Mouse (Mus musculus): Measurements from ENCODE around the gene Rap1gap. TPM values are rescaled to one million over a fixed set of nuclear protein-coding genes. Genes with fewer than 3 reads are reported as not detected.

Gene Rap1gap
- polyA plus RNA-seq, 1 experiment from 2014 or later: 22.7 TPM

- Histone ChIP-seq H3K4me3 (replicated peaks) (no peak overlapping the region), H3K4me2 (replicated peaks) (no peak overlapping the region), H3K27ac (no peak overlapping the region), H3K27me3 (replicated peaks) (no peaks in the 10 kb centered on the region), H3K36me3 (no peaks in the 10 kb centered on the region), H3K4me1 (replicated peaks) (no peaks in the 10 kb centered on the region), H3K9me3 (no peaks in the 10 kb centered on the region), H3K9ac (no peak overlapping the region)
- 68% methylated on average over 13 of the region's 13 CpGs for WGBS
- ATAC-seq: no peak
Measured at GRCm38 (mm10) chr4:137744433-137744918, 80.0 kb downstream of the Rap1gap start.

DNA sequence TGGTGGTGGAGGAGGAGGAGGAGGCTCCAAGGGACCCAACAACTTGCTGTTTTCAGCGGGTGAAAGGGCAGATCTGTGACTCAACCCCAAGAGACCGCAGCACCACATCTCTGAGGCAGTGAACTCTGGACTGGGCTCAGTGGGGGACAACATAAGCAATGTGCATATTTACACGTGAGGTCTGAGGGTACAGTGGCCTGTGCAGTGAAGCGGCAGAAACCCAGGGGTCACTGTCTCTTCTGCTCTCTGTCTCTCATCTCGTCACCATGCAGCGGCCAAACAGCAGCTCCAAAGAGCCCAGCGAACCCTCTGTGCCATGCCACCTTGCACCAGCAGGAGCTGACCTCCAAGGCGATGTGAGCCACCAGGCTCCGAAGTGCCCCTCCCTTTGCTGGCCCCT is 82.6 kb downstream of the Rap1gap start:
- 82% methylated on average over 9 of the region's 9 CpGs for WGBS
- no peak overlapping the region for H3K4me3 ChIP-seq (replicated peaks)
- H3K27ac ChIP-seq: no peak overlapping the region
- H3K36me3 ChIP-seq: no peaks in the 10 kb centered on the region
- no peak overlapping the region for H3K4me2 ChIP-seq (replicated peaks)
- no peak for ATAC-seq
- H3K4me1 ChIP-seq (replicated peaks): peaks cover 6% of the 10 kb centered on the region; the same call in 1 of the 2 replicates
- no peaks in the 10 kb centered on the region for H3K9me3 ChIP-seq
- no peak overlapping the region for H3K9ac ChIP-seq
- H3K27me3 ChIP-seq (replicated peaks): no peaks in the 10 kb centered on the region

DNA sequence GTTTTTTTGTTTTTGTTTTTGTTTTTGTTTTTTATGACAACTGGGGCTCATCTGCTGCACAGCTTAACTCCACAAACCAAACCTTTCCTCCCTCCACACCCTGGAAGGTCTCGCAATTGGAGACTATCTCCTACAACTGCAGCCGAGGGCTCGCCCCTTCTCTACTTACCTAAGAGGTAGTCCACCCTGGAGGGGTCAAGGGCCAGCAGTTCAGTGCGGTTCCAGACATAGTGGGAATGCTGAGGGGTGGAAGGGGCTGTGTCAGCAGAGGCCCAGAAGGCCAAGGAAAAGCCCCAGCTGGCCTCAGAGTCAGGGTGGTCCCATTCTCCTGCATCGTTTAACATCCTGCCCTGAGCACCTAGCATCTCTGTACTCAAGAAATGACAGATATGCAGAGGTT is 83.1 kb downstream of the Rap1gap start:
- WGBS: 67% methylated on average over 5 of the region's 5 CpGs
- H3K9ac ChIP-seq: no peak overlapping the region
- H3K27me3 ChIP-seq (replicated peaks): no peaks in the 10 kb centered on the region
- H3K9me3 ChIP-seq: no peaks in the 10 kb centered on the region
- no peak for ATAC-seq
- no peak overlapping the region for H3K27ac ChIP-seq
- H3K36me3 ChIP-seq: no peaks in the 10 kb centered on the region
- no peak overlapping the region for H3K4me3 ChIP-seq (replicated peaks)
- H3K4me1 ChIP-seq (replicated peaks): peaks cover 6% of the 10 kb centered on the region; the same call in 1 of the 2 replicates
- H3K4me2 ChIP-seq (replicated peaks): no peak overlapping the region

DNA sequence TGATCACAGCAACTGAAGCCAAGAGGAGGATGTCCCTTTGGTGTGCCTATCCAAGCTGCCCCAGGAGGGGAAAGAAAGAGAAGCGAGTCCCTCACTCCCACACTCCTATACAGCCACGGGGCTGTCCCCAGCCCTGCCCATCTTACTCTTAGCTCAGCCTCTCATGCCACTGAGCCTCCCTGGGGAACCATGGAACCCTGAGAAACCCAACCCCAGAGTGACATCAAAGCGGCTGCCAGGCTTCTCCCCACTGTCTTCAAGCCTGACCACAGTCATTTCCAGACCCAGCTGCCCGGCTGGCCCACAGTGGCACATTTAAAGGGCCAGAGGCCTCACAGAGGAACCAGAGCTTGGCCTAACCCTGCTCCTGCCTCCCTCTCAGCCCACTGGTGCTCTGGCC is 84.2 kb downstream of the Rap1gap start:
- no peaks in the 10 kb centered on the region for H3K36me3 ChIP-seq
- H3K9me3 ChIP-seq: no peaks in the 10 kb centered on the region
- H3K9ac ChIP-seq: no peak overlapping the region
- no peak for ATAC-seq
- H3K4me1 ChIP-seq (replicated peaks): peaks cover 6% of the 10 kb centered on the region; the same call in 1 of the 2 replicates
- no peak overlapping the region for H3K4me2 ChIP-seq (replicated peaks)
- no peak overlapping the region for H3K4me3 ChIP-seq (replicated peaks)
- H3K27ac ChIP-seq: no peak overlapping the region
- no peaks in the 10 kb centered on the region for H3K27me3 ChIP-seq (replicated peaks)
- 45% methylated on average over 4 of the region's 4 CpGs for whole genome bisulfite sequencing

DNA sequence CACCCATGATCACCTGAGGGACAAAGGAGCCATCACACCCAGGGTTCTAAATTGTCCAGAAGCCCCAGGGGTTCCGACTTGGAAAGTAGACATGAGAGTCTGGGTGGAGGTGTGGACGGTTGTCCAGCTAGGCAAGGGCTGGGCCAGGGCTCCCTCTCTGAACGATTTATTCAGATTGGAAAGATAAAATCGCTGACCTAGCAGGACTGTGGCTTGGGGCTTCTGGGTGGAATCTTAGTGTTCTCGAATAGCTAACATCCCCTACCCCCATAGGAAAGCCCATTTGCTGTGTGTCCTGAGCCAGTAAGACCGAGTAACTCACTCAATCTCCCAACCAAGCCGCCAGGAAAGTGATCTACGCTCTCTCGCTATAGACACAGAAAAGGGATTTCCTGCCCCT is 85.2 kb downstream of the Rap1gap start:
- Histone ChIP-seq H3K4me3 (replicated peaks) (no peak overlapping the region), H3K9me3 (no peaks in the 10 kb centered on the region), H3K27me3 (replicated peaks) (no peaks in the 10 kb centered on the region), H3K36me3 (no peaks in the 10 kb centered on the region), H3K9ac (no peak overlapping the region), H3K4me2 (replicated peaks) (no peak overlapping the region), H3K4me1 (replicated peaks) (peaks cover 6% of the 10 kb centered on the region; the same call in 1 of the 2 replicates), H3K27ac (no peak overlapping the region)
- WGBS: 68% methylated on average over 9 of the region's 9 CpGs
- ATAC-seq: no peak

DNA sequence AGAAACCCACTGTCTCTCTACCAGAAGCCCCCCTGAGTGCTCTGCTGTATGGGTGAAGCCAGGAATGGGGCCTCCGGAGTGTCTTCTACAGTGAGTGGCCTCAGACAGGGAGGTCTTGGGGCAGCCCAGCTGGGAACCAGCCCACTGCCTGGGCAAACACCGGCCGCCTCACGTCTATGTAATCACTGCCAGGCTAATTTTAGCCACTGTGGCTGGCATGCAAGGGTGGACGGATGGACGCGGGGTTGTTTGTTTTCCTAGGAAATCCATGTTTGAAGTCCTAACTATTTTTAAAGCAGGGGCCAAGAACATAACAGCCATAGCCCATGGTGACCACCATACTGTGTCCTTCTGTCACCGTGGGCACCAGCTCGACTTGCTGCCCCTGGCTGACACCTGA is 85.6 kb downstream of the Rap1gap start:
- ATAC-seq: no peak
- peaks cover 6% of the 10 kb centered on the region; the same call in 1 of the 2 replicates for H3K4me1 ChIP-seq (replicated peaks)
- 65% methylated on average over 9 of the region's 9 CpGs for WGBS
- H3K27me3 ChIP-seq (replicated peaks): no peaks in the 10 kb centered on the region
- H3K9ac ChIP-seq: no peak overlapping the region
- H3K27ac ChIP-seq: no peak overlapping the region
- H3K9me3 ChIP-seq: no peaks in the 10 kb centered on the region
- no peak overlapping the region for H3K4me2 ChIP-seq (replicated peaks)
- H3K36me3 ChIP-seq: no peaks in the 10 kb centered on the region
- no peak overlapping the region for H3K4me3 ChIP-seq (replicated peaks)

DNA sequence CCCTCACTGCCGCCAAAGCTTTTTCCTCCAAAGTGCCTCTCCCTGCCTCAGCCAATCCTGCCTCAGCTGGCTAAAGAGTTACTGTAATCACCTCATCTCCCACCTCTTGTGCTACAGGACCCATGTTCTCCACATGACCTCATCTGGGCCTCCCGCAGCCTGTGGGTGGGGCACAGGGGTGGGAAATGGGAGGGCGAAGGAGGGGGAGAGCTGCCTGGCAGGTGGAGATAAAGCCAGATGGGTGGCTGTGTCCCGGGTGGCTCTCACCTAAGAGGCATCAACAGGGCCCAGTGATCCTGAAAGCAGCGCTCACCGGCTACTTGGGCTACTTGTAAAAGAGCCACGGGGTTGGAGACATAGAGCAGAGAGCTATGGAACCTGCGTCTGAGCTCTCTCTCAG is 86.8 kb downstream of the Rap1gap start:
- no peaks in the 10 kb centered on the region for H3K27me3 ChIP-seq (replicated peaks)
- peak; percentile 87 for ATAC-seq
- no peak overlapping the region for H3K9ac ChIP-seq
- WGBS: 60% methylated on average over 8 of the region's 8 CpGs
- no peak overlapping the region for H3K27ac ChIP-seq
- no peak overlapping the region for H3K4me3 ChIP-seq (replicated peaks)
- H3K4me2 ChIP-seq (replicated peaks): no peak overlapping the region
- peaks cover 6% of the 10 kb centered on the region; the same call in 1 of the 2 replicates for H3K4me1 ChIP-seq (replicated peaks)
- H3K9me3 ChIP-seq: no peaks in the 10 kb centered on the region
- no peaks in the 10 kb centered on the region for H3K36me3 ChIP-seq

DNA sequence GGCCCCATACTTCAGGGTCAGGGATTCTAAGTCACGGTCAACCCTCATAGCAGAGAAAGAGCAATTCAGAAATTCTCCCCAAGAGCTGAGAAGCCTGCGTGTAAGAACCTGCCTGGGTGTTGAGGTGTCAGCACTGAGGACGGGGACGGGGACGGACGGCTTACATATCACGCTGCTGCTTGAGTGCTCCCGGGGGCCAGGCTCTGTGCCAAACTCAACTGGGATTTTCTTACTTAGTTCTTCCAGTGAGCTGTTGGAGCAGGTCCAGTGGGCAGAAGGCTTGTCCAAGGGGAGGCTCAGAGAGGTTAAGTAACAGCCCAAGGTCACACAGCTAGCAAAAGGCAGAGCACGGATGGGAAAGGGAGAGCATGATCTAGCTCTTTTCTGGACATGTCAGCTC is 87.2 kb downstream of the Rap1gap start:
- H3K9ac ChIP-seq: no peak overlapping the region
- no peaks in the 10 kb centered on the region for H3K9me3 ChIP-seq
- H3K36me3 ChIP-seq: no peaks in the 10 kb centered on the region
- peak; percentile 30; the same call in 1 of the 2 replicates for ATAC-seq
- no peak overlapping the region for H3K4me2 ChIP-seq (replicated peaks)
- 62% methylated on average over 9 of the region's 9 CpGs for WGBS
- no peak overlapping the region for H3K4me3 ChIP-seq (replicated peaks)
- no peaks in the 10 kb centered on the region for H3K27me3 ChIP-seq (replicated peaks)
- H3K4me1 ChIP-seq (replicated peaks): peaks cover 6% of the 10 kb centered on the region; the same call in 1 of the 2 replicates
- no peak overlapping the region for H3K27ac ChIP-seq

- WGBS: 84% methylated on average over 15 of the region's 15 CpGs
- no peak overlapping the region for H3K4me3 ChIP-seq (replicated peaks)
- ATAC-seq: no peak
- no peak overlapping the region for H3K4me2 ChIP-seq (replicated peaks)
- no peak overlapping the region for H3K9ac ChIP-seq
- no peaks in the 10 kb centered on the region for H3K27me3 ChIP-seq (replicated peaks)
- H3K9me3 ChIP-seq: no peaks in the 10 kb centered on the region
- no peaks in the 10 kb centered on the region for H3K36me3 ChIP-seq
- H3K27ac ChIP-seq: no peak overlapping the region
- H3K4me1 ChIP-seq (replicated peaks): peaks cover 6% of the 10 kb centered on the region; the same call in 1 of the 2 replicates
Measured at GRCm38 (mm10) chr4:137752471-137752870, 87.9 kb downstream of the Rap1gap start.

- H3K4me3 ChIP-seq (replicated peaks): no peak overlapping the region
- ATAC-seq: no peak
Measured at GRCm38 (mm10) chr4:137753199-137753598, 88.7 kb downstream of the Rap1gap start.

GRCm38 (mm10) chr4:137754446-137754845 is 89.9 kb downstream of the Rap1gap start:
- Histone ChIP-seq H3K9me3 (no peaks in the 10 kb centered on the region), H3K36me3 (no peaks in the 10 kb centered on the region), H3K4me2 (replicated peaks) (no peak overlapping the region), H3K4me3 (replicated peaks) (no peak overlapping the region), H3K27me3 (replicated peaks) (no peaks in the 10 kb centered on the region), H3K4me1 (replicated peaks) (peaks cover 6% of the 10 kb centered on the region; the same call in 1 of the 2 replicates), H3K9ac (no peak overlapping the region), H3K27ac (no peak overlapping the region)
- ATAC-seq: no peak
- 75% methylated on average over 2 of the region's 2 CpGs for WGBS

More at GRCm38 (mm10) chr4:137753199-137753598, 88.7 kb downstream of the Rap1gap start:
- Histone ChIP-seq H3K9ac (no peak overlapping the region), H3K36me3 (no peaks in the 10 kb centered on the region), H3K9me3 (no peaks in the 10 kb centered on the region), H3K4me2 (replicated peaks) (no peak overlapping the region), H3K27ac (no peak overlapping the region), H3K27me3 (replicated peaks) (no peaks in the 10 kb centered on the region), H3K4me1 (replicated peaks) (peaks cover 6% of the 10 kb centered on the region; the same call in 1 of the 2 replicates)
- WGBS: 71% methylated on average over 7 of the region's 7 CpGs

- Histone ChIP-seq H3K4me2 (replicated peaks) (no peak overlapping the region), H3K27ac (no peak overlapping the region), H3K4me1 (replicated peaks) (peaks cover 16% of the 10 kb centered on the region), H3K27me3 (replicated peaks) (no peaks in the 10 kb centered on the region), H3K4me3 (replicated peaks) (no peak overlapping the region), H3K9me3 (no peaks in the 10 kb centered on the region), H3K36me3 (no peaks in the 10 kb centered on the region), H3K9ac (no peak overlapping the region)
- ATAC-seq: no peak
- WGBS: 85% methylated on average over 9 of the region's 9 CpGs
Measured at GRCm38 (mm10) chr4:137762886-137763285, 98.4 kb downstream of the Rap1gap start.

GRCm38 (mm10) chr4:137763920-137764495 is 99.5 kb downstream of the Rap1gap start:
- H3K4me2 ChIP-seq (replicated peaks): no peak overlapping the region
- H3K4me3 ChIP-seq (replicated peaks): no peak overlapping the region
- peaks cover 16% of the 10 kb centered on the region for H3K4me1 ChIP-seq (replicated peaks)
- no peak overlapping the region for H3K27ac ChIP-seq
- no peaks in the 10 kb centered on the region for H3K9me3 ChIP-seq
- H3K9ac ChIP-seq: no peak overlapping the region
- no peak for ATAC-seq
- H3K27me3 ChIP-seq (replicated peaks): no peaks in the 10 kb centered on the region
- no peaks in the 10 kb centered on the region for H3K36me3 ChIP-seq
- 61% methylated on average over 8 of the region's 8 CpGs for WGBS
